Mouse (Mus musculus) lung, adult 2 months (tissue): ENCODE data around the gene Tmem94. TPM values are rescaled to one million over a fixed set of nuclear protein-coding genes. Genes with fewer than 3 reads are reported as not detected.

Experiments used
- DNase-seq: peaks from one replicate; pipeline ENCODE4 v3.0.0; 2022
- H3K4me1 ChIP-seq: fragments of 200-500 bp; 2 replicates; pipeline ENCODE4 v1.6.1; 2011; ENCODE audit warnings: low read length; ENCODE audit not compliant: control insufficient read depth, insufficient read depth
- H3K4me3 ChIP-seq: fragments of 200-500 bp; replicated peaks from 2 replicates; pipeline ENCODE3; 2011; ENCODE audit warnings: low read depth, mild to moderate bottlenecking, control low read depth, low read length; ENCODE audit errors: extremely low read depth
- CTCF ChIP-seq: fragments of 200-500 bp; IDR thresholded peaks from 2 replicates; pipeline ENCODE4 v1.5.1; 2011; ENCODE audit warnings: mild to moderate bottlenecking, low read length, control low read depth; ENCODE audit not compliant: insufficient read depth
- POLR2A ChIP-seq: fragments of 200-500 bp; IDR thresholded peaks from 2 replicates; pipeline ENCODE4 v1.6.1; 2011; ENCODE audit warnings: low read depth, mild to moderate bottlenecking, control low read depth, low read length, borderline replicate concordance; ENCODE audit errors: extremely low read depth
- WGBS: fragments of 180-500 bp; shearing (Covaris S2); methylation state at CpG from one replicate; pipeline ENCODE4 v1.1.7; 2018; 5-methylcytosine and 5-hydroxymethylcytosine counted together
- polyA plus RNA-seq: library from polyadenylated mRNA; depleted of rRNA; stranded (reverse); fragments of >200 nt; gene quantifications from 2 replicates; pipeline ENCODE4 v1.2.3, GENCODE M21; 2012

Gene Tmem94
- polyA plus RNA-seq, 1 experiment, result 107 TPM

DNA sequence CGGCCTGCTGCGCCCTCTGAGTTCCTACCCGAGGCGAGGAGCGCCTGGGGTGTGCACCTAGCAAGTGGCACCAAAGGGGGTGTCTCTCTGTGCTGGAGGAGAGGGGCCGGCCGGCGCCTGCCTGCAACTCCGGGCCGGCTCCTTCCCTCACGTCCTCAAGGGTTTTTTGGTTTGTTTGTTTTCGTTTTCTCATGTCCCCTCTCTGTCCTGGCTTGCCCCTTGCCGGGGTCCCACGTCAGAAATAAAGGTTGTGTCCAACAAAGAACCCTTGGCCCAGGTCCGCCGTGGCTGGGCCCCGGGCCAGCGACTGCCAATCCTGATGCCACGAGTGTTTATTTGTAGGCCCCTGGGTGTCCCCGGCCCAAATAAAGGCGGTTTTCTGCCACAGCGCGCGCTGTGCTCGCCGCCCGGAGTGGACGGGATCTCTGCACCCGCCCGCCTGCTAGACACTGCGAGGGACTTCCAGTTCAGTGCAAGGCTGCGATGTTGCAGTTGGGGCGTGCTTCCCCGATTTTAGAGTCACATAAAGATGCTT, 441 bp downstream of the Tmem94 start:
- WGBS, result under 1% methylated on average over 34 of the region's 34 CpGs
- Histone ChIP-seq H3K4me3 (peak overlapping the region; percentile 91), H3K4me1 (peaks cover 14% of the 10 kb centered on the region)
- TF ChIP-seq CTCF (no peak), POLR2A (peak; percentile 50; the same call in 1 of the 2 replicates)
- no peak for DNase-seq

DNA sequence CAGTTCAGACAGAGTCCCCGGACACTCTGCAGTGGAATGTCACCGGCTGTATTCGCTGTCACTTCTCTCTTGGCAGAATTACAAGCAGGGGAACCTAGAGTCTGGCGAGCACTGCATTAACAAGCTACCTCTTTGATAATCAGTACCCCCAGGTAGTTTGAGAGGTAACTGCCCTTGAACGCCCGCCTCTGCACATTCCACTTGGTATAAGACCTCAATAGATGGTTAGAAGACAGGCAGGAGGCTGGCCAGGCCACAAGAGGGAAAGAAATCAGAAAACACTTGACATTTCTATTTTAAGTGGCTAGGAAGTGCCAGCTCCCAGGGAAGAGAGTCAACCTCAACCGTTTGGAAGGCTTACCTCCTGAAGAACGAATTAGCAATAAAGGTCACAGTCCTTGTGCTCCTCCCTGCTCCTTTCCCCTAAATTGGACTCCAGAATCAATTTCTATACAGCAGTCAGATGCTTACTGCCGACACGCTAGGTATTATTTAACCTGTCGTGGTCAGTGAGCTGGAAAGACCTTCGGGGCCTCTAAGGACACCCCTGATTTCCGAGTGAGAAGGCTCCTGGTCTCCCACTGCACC, 1.2 kb downstream of the Tmem94 start:
- DNase-seq, result peak; percentile 66
- 30% methylated on average over 13 of the region's 13 CpGs for WGBS
- H3K4me1 ChIP-seq, result peaks cover 15% of the 10 kb centered on the region

DNA sequence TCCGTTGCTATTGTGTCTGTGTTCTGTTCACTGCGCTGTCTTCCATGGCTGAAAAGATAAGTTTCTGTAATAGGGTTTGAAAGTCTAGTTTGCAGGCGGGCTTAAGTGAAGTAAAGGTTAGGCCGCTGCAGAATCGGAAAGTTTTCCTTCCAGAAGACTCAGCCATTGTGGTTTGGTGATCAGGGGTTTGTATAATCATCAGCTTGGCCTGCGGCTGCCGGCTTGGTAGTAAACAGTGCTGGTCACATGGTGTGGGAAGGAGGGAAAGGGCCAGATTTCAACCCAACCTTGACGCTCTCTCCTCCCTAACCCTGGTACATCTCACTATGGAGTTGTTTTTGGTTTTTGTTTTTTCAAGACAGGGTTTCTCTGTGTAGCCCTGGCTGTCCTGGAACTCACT, 1.7 kb downstream of the Tmem94 start:
- H3K4me1 ChIP-seq, result peaks cover 15% of the 10 kb centered on the region
- no peak overlapping the region for H3K4me3 ChIP-seq
- no peak for TF ChIP-seq CTCF
- TF ChIP-seq POLR2A, result no peak
- no peak for DNase-seq
- 60% methylated on average over 8 of the region's 8 CpGs for WGBS

More for the DNA sequence above, 1.2 kb downstream of the Tmem94 start:
- peak overlapping the region; percentile 91 for H3K4me3 ChIP-seq
- TF ChIP-seq POLR2A (no peak), CTCF (no peak)

DNA sequence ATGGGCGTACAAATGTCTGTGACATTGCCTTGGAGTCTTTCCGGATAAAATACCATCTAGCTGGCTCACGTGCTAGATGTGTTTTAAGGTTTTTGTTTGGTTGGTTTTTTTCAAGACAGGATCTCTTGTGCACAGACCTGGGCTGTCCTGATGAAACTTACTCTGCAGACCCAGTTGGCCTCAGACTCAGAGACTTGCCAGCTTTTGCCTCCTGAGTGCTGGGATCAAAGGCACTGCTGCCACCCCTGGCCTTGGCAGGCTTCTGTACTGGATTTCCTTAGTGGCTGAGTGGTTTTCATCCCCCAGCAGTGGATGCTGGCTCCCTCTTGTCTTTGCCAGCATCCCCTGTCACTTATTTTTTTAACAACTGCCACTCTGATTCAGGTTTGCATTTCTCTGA, 3.7 kb downstream of the Tmem94 start:
- no peak for DNase-seq
- TF ChIP-seq POLR2A, result no peak
- no peak for TF ChIP-seq CTCF
- Histone ChIP-seq H3K4me3 (no peak overlapping the region), H3K4me1 (peaks cover 16% of the 10 kb centered on the region)
- 49% methylated on average over 3 of the region's 3 CpGs for WGBS

DNA sequence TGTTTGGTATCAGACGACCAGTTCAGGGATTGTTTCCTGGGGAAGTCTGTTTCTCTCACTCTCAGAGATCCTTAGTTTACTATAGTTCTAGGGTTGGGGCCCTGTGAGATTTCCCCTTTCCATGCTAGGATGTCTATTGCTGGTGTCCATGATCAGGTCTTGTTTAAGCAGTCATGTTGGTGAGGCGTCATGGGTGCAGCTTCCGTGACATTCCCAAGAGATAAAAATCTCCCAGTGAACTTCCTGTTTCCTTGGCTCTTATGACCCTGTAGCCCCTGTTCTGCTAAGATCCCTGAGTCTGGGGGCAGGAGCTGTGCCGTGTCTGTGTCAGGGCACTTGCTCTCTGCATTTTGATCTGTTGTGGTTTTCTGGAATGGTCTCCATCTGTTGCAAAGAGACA, 9.4 kb downstream of the Tmem94 start:
- DNase-seq, result no peak

DNA sequence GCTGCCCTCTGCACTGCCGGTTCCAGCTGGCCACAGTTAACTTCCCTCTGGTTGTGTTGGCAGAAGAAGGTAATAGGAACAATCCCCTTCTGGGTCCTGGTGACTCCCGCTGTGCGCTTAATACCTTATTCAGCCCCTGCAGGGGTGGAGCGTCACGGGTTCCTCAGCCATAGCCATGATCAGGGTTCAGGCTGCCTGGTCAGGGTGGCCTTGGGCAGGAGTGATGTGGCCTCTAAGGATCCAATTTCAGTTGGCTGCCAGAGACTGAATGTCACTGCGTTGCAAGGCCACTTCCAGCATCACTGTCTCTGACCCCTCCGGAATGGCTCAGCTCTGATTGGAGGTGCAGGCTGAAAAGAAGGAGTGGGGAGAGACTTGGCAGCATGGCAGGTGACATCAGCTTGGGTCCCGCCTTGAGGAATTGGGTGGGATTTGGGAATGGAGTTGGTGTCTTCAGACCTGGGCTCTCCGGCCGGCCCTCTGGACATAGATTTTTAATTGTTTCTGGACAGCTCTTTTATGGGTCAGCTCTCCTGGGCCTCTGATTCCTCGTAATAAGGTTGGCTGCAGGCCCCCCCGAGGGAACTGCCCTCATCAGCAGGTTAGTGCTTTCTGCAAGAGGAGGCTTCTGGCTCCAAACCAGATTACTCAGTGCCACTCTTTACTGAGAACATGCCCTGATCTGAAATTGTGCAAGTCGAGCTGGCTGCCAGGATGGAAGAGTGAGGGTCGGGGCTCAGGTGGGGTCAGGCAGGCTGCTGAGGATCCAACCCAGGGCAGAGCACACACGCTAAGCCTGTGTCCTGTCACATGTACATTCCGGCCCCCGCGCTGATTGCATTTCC, 10.8 kb downstream of the Tmem94 start:
- 44% methylated on average over 18 of the region's 18 CpGs for WGBS
- TF ChIP-seq CTCF (no peak), POLR2A (no peak)
- DNase-seq, result no peak
- peaks cover 33% of the 10 kb centered on the region for H3K4me1 ChIP-seq
- H3K4me3 ChIP-seq, result no peak overlapping the region

More for the DNA sequence above, 9.4 kb downstream of the Tmem94 start:
- WGBS, result 45% methylated on average over 4 of the region's 4 CpGs
- TF ChIP-seq CTCF, result no peak
- TF ChIP-seq POLR2A, result no peak
- peaks cover 24% of the 10 kb centered on the region for H3K4me1 ChIP-seq
- no peak overlapping the region for H3K4me3 ChIP-seq

DNA sequence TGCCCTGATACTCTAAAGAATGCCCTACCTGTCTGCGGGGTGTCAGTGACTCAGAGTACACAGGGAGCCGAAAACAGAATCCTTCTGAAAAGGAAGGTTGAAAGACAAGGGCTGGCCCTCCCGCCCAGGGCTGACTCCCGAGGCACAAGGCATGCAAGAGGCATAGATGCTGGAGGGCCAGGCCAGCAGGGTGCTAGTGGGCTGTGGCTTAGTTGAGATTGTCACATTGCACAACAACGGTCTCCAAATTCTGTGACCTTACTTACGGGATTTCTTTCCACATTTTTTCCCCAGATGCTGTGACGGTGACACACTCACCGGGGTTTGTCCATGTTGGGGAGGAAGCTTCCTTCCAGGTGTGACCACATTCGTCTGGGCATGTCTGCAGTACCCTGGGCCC, 11.7 kb downstream of the Tmem94 start:
- TF ChIP-seq POLR2A (no peak), CTCF (no peak)
- 62% methylated on average over 9 of the region's 9 CpGs for WGBS
- peaks cover 33% of the 10 kb centered on the region for H3K4me1 ChIP-seq
- H3K4me3 ChIP-seq, result no peak overlapping the region
- DNase-seq, result no peak

DNA sequence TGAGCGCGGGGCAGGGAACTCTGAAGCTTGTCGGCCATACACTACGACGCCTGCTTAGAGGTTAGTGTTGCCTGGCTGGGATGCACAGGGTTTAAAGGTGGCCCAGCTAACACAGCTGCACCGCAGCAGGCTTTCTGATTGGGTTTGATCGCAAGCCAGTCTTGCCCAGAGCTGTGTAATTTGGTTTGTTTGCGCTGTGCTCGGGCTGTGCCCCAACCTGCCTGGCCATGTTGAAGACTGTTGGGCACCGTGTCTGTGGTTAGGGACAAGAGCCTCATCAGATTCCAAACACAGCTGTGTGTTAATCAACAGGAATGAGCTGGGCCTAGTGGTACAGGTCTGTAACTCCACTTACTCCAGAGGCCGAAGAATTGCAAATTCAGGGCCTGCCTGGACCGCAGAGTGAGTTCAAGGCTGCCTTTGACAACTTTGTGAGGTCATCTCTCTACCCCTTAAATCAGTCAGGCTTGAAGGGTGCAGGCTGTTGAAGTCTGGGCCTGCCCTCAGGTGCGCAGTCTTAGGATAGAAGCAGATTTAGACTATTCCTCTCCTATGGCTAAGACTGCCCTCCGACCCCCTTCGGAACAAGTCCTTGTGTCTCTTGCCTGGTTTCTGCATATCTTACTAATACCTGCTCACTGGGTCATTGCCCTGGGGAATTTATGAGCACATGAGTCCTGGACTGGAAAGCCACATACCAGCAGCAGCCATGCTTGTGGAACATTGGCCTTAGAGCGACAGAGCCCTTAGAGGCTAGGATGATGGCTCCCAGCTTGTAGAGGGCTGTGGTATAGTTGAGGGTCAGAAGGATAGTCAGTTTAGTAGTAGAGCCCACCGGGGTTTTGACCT, 12.5 kb downstream of the Tmem94 start:
- TF ChIP-seq CTCF (no peak), POLR2A (no peak)
- Histone ChIP-seq H3K4me1 (peaks cover 33% of the 10 kb centered on the region), H3K4me3 (no peak overlapping the region)
- 77% methylated on average over 17 of the region's 17 CpGs for WGBS
- no peak for DNase-seq

DNA sequence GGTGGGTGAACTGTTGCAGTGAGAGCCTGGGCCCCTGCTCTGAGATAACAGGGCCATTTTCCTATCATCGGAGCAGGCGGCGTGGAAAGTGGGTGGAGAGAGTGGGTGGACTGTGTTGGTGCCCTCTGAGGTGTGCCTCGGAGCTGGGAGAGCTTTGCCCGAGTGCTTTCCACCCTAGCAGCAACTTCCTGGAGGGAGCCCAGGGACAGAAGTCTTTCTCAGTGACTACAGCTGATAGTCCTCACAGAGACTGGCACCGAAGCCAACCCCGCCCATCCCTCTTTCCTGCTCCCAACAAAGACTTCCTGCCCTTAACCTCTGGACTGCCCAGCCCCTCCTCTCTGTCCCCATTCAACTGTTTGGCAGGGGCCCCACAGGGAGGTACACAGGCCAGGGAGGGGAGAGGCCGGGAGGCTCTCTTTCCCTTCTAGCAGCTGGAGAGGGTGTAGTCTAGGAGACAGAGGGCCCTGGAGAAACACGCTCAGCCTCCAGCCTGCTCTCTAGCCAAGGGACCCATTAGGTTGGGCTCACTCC, 13.9 kb downstream of the Tmem94 start:
- peak; percentile 90 for DNase-seq
- no peak overlapping the region for H3K4me3 ChIP-seq
- TF ChIP-seq POLR2A (peak; percentile 67; the same call in 1 of the 2 replicates), CTCF (no peak)
- peaks cover 31% of the 10 kb centered on the region for H3K4me1 ChIP-seq
- 7% methylated on average over 9 of the region's 9 CpGs for WGBS
